Mouse (Mus musculus) splenic B cell, adult 2 months (primary cell): Measurements from ENCODE around the gene Tspan33.
A peak's percentile ranks its signal among the peaks of the same experiment; 100 is the strongest.

ENCODE experiments used
- DNase-seq: peaks from one replicate; pipeline ENCODE4 v3.0.0-alpha.2; 2011; ENCODE audit warnings: low read depth, low spot score
- H3K27me3 ChIP-seq: 2 replicates; pipeline ENCODE4 v1.6.1; 2012; ENCODE audit warnings: mild to moderate bottlenecking, low read length, moderate library complexity, mixed read lengths; ENCODE audit not compliant: control insufficient read depth, poor library complexity, insufficient read depth, severe bottlenecking
- H3K36me3 ChIP-seq: 2 replicates; pipeline ENCODE4 v1.6.1; 2012; ENCODE audit warnings: mild to moderate bottlenecking, low read length, moderate library complexity, mixed read lengths; ENCODE audit not compliant: control insufficient read depth, poor library complexity, insufficient read depth, severe bottlenecking

Tspan33 gene

GRCm38 (mm10) chr6:29716624-29717365, 22.8 kb downstream of the Tspan33 start:
- DNase-seq = no peak
- no peaks in the 10 kb centered on the region for H3K27me3 ChIP-seq
- no peaks in the 10 kb centered on the region for H3K36me3 ChIP-seq

- Histone ChIP-seq H3K36me3 (no peaks in the 10 kb centered on the region), H3K27me3 (no peaks in the 10 kb centered on the region)
- DNase-seq = no peak
Observed at GRCm38 (mm10) chr6:29717541-29717940, 23.5 kb downstream of the Tspan33 start.

- H3K27me3 ChIP-seq = no peaks in the 10 kb centered on the region
- no peak for DNase-seq
- no peaks in the 10 kb centered on the region for H3K36me3 ChIP-seq
Observed at GRCm38 (mm10) chr6:29717952-29718521, 24.0 kb downstream of the Tspan33 start.

GRCm38 (mm10) chr6:29718894-29719329, 24.9 kb downstream of the Tspan33 start:
- no peak for DNase-seq
- H3K36me3 ChIP-seq = no peaks in the 10 kb centered on the region

GRCm38 (mm10) chr6:29721890-29722289, 27.9 kb downstream of the Tspan33 start:
- DNase-seq = no peak
- H3K36me3 ChIP-seq = no peaks in the 10 kb centered on the region
- H3K27me3 ChIP-seq = no peaks in the 10 kb centered on the region

More at GRCm38 (mm10) chr6:29718894-29719329, 24.9 kb downstream of the Tspan33 start:
- no peaks in the 10 kb centered on the region for H3K27me3 ChIP-seq

- no peak for DNase-seq
- H3K36me3 ChIP-seq = no peaks in the 10 kb centered on the region
- no peaks in the 10 kb centered on the region for H3K27me3 ChIP-seq
Observed at GRCm38 (mm10) chr6:29726576-29727200, 32.7 kb downstream of the Tspan33 start.

- no peaks in the 10 kb centered on the region for H3K27me3 ChIP-seq
- no peak for DNase-seq
Observed at GRCm38 (mm10) chr6:29728035-29728434, 34.0 kb downstream of the Tspan33 start.

GRCm38 (mm10) chr6:29729491-29729890, 35.5 kb downstream of the Tspan33 start:
- no peak for DNase-seq
- H3K27me3 ChIP-seq = no peaks in the 10 kb centered on the region
- no peaks in the 10 kb centered on the region for H3K36me3 ChIP-seq

More at GRCm38 (mm10) chr6:29728035-29728434, 34.0 kb downstream of the Tspan33 start:
- H3K36me3 ChIP-seq = no peaks in the 10 kb centered on the region

GRCm38 (mm10) chr6:29735336-29735688, 41.3 kb downstream of the Tspan33 start, which contains the start of gene Smo:
TSS of gene Smo (plus strand) at chr6:29735503.
- Histone ChIP-seq H3K36me3 (no peaks in the 10 kb centered on the region), H3K27me3 (peaks cover 2% of the 10 kb centered on the region; the same call in 1 of the 2 replicates)
- no peak for DNase-seq

GRCm38 (mm10) chr6:29735689-29736451, 41.8 kb downstream of the Tspan33 start:
- Histone ChIP-seq H3K27me3 (peaks cover 2% of the 10 kb centered on the region; the same call in 1 of the 2 replicates), H3K36me3 (no peaks in the 10 kb centered on the region)
- DNase-seq = peak; percentile 12

- no peak for DNase-seq
- peaks cover 2% of the 10 kb centered on the region; the same call in 1 of the 2 replicates for H3K27me3 ChIP-seq
- no peaks in the 10 kb centered on the region for H3K36me3 ChIP-seq
Observed at GRCm38 (mm10) chr6:29736610-29737458, 42.8 kb downstream of the Tspan33 start.

GRCm38 (mm10) chr6:29751466-29752152, 57.6 kb downstream of the Tspan33 start:
- Histone ChIP-seq H3K27me3 (no peaks in the 10 kb centered on the region), H3K36me3 (no peaks in the 10 kb centered on the region)
- DNase-seq = no peak

- Histone ChIP-seq H3K36me3 (no peaks in the 10 kb centered on the region), H3K27me3 (no peaks in the 10 kb centered on the region)
- no peak for DNase-seq
Observed at GRCm38 (mm10) chr6:29753336-29753735, 59.3 kb downstream of the Tspan33 start.
